Mouse (Mus musculus) hindlimb bud, embryonic 11.5 days (tissue): Measurements from ENCODE around the gene Gm28041.
"Not testable (repeated sequence)": the region's sequence is repeated elsewhere in the genome, so short reads cannot be mapped to it uniquely, and the experiment has no call there.

Experiments
- DNase-seq: peaks from one replicate; pipeline ENCODE4 v3.0.0-alpha.2; 2012; ENCODE audit warnings: low read depth, low spot score; ENCODE audit errors: extremely low spot score

Gm28041 gene

GRCm38 (mm10) chr13:67375050-67375911 lies at the start of gene Gm28041, which contains the start of gene Zfp456:
Gm28041 (minus strand) TSS chr13:67375733.
Zfp456 (minus strand) TSS chr13:67375810.
- peak; percentile 57 for DNase-seq

- not testable (repeated sequence) for DNase-seq
Measured at GRCm38 (mm10) chr13:67422532-67422931, 47.0 kb upstream of the Gm28041 start.

GRCm38 (mm10) chr13:67421207-67421857 lies 45.8 kb upstream of the Gm28041 start, which contains the start of gene Zfp459:
Zfp459 (minus strand) TSS chr13:67421418.
- peak; percentile 67 for DNase-seq

- no peak for DNase-seq
Measured at GRCm38 (mm10) chr13:67420558-67421206, 45.1 kb upstream of the Gm28041 start.

GRCm38 (mm10) chr13:67416811-67417210 lies 41.3 kb upstream of the Gm28041 start:
- DNase-seq, result no peak

GRCm38 (mm10) chr13:67415759-67416158 lies 40.2 kb upstream of the Gm28041 start:
- DNase-seq, result no peak

- DNase-seq, result not testable (repeated sequence)
Measured at GRCm38 (mm10) chr13:67413634-67414033, 38.1 kb upstream of the Gm28041 start.

GRCm38 (mm10) chr13:67399183-67399903 lies 23.8 kb upstream of the Gm28041 start, which contains the start of gene Zfp429:
Zfp429 (minus strand) TSS chr13:67399819.
- DNase-seq, result not testable (repeated sequence)

- not testable (repeated sequence) for DNase-seq
Measured at GRCm38 (mm10) chr13:67376255-67376654, 722 bp upstream of the Gm28041 start.

- DNase-seq, result peak; percentile 77
Measured at GRCm38 (mm10) chr13:67360131-67360744, 15.3 kb downstream of the Gm28041 start, which contains the start of the genes Gm28044 and Zfp953. Gm28044 (minus strand) TSS chr13:67360536. Zfp953 (minus strand) TSS chr13:67360605.

GRCm38 (mm10) chr13:67351854-67352253 lies 23.7 kb downstream of the Gm28041 start:
- no peak for DNase-seq

- no peak for DNase-seq
Measured at GRCm38 (mm10) chr13:67343422-67343821, 32.1 kb downstream of the Gm28041 start.

GRCm38 (mm10) chr13:67332877-67333276 lies 42.7 kb downstream of the Gm28041 start:
- peak; percentile 0 for DNase-seq

GRCm38 (mm10) chr13:67332019-67332724 lies 43.4 kb downstream of the Gm28041 start, which contains the start of gene Zfp595:
Zfp595 (minus strand) TSS chr13:67332570.
- DNase-seq, result peak; percentile 67

GRCm38 (mm10) chr13:67306718-67307117 lies 68.8 kb downstream of the Gm28041 start:
- no peak for DNase-seq

GRCm38 (mm10) chr13:67305822-67306672 lies 69.5 kb downstream of the Gm28041 start, which contains the start of gene Zfp457:
Zfp457 (minus strand) TSS chr13:67306485.
- DNase-seq, result peak; percentile 89
